Mouse (Mus musculus) intestine, postnatal 0 days (tissue): ENCODE measurements at regions not wholly inside any gene's neighbourhood (a gene's known extent, or its start where the extent isn't known, plus 50 kb on each side); places are given as distances from the start of the nearest gene placed in this dataset.

Experiments used
- ATAC-seq: fragments of 200-750 bp; cut with Nextera tagmentation; 2 replicates; pipeline ENCODE4 v1.8.0; 2017; ENCODE audit warnings: mild to moderate bottlenecking, moderate TSS enrichment, moderate library complexity
- H3K27ac ChIP-seq: fragments of 300-500 bp; sonication (generic); 2 replicates; pipeline ENCODE4 v1.5.1; 2014; ENCODE audit warnings: mild to moderate bottlenecking, low read depth, low read length, moderate library complexity
- H3K27me3 ChIP-seq: fragments of 300-500 bp; sonication (generic); replicated peaks from 2 replicates; pipeline ENCODE4 v1.6.1; 2014; ENCODE audit warnings: low read length, mixed read lengths; ENCODE audit not compliant: control insufficient read depth, insufficient read depth
- H3K36me3 ChIP-seq: fragments of 300-500 bp; sonication (generic); 2 replicates; pipeline ENCODE4 v1.6.1; 2014; ENCODE audit warnings: mild to moderate bottlenecking, moderate library complexity; ENCODE audit not compliant: control insufficient read depth, insufficient read depth
- H3K4me1 ChIP-seq: fragments of 300-500 bp; sonication (generic); replicated peaks from 2 replicates; pipeline ENCODE4 v1.6.1; 2014; ENCODE audit warnings: antibody characterized with exemption, low read length, mixed read lengths; ENCODE audit not compliant: control insufficient read depth, insufficient read depth
- H3K4me2 ChIP-seq: fragments of 300-500 bp; sonication (generic); replicated peaks from 2 replicates; pipeline ENCODE4 v1.6.1; 2014; ENCODE audit warnings: low read depth, mild to moderate bottlenecking, moderate library complexity
- H3K4me3 ChIP-seq: fragments of 300-500 bp; sonication (generic); 2 replicates; pipeline ENCODE4 v1.5.1; 2014; ENCODE audit warnings: low read depth, low read length
- H3K9ac ChIP-seq: fragments of 300-500 bp; sonication (generic); 2 replicates; pipeline ENCODE4 v1.6.1; 2014; ENCODE audit warnings: mild to moderate bottlenecking, low read depth, low read length
- H3K9me3 ChIP-seq: fragments of 300-500 bp; sonication (generic); 2 replicates; pipeline ENCODE4 v1.6.1; 2016; ENCODE audit warnings: mixed run types; ENCODE audit not compliant: control insufficient read depth
- CTCF ChIP-seq: sonication (generic); IDR thresholded peaks from 2 replicates; pipeline ENCODE4 v1.5.1; 2016; ENCODE audit warnings: low read depth, mild to moderate bottlenecking, control low read depth, antibody characterized with exemption, moderate library complexity
- WGBS: fragments of 180-500 bp; shearing (Covaris S2); extraction: QIAGEN DNeasy Blood & Tissue Kit; methylation state at CpG from one replicate; pipeline ENCODE4 v1.1.7; 2014; 5-methylcytosine and 5-hydroxymethylcytosine counted together

- H3K4me3 ChIP-seq, result no peak overlapping the region
- TF ChIP-seq CTCF, result no peak
- no peak overlapping the region for H3K9ac ChIP-seq
- H3K9me3 ChIP-seq, result no peaks in the 10 kb centered on the region
- WGBS, result 58% methylated on average over 4 of the region's 4 CpGs
- no peak for ATAC-seq
- no peak overlapping the region for H3K27ac ChIP-seq
- no peaks in the 10 kb centered on the region for H3K4me1 ChIP-seq
- H3K27me3 ChIP-seq, result no peaks in the 10 kb centered on the region
- H3K36me3 ChIP-seq, result no peaks in the 10 kb centered on the region
- H3K4me2 ChIP-seq, result no peak overlapping the region
Observed at GRCm38 (mm10) chr2:19757910-19758309, 100.4 kb downstream of the Otud1 start.

- no peak overlapping the region for H3K27ac ChIP-seq
- H3K36me3 ChIP-seq, result no peaks in the 10 kb centered on the region
- H3K9ac ChIP-seq, result no peak overlapping the region
- H3K4me1 ChIP-seq, result no peaks in the 10 kb centered on the region
- no peak for ATAC-seq
- no peaks in the 10 kb centered on the region for H3K9me3 ChIP-seq
- no peaks in the 10 kb centered on the region for H3K27me3 ChIP-seq
- 30% methylated on average over 2 of the region's 2 CpGs for WGBS
- no peak overlapping the region for H3K4me3 ChIP-seq
- no peak overlapping the region for H3K4me2 ChIP-seq
- TF ChIP-seq CTCF, result peak; percentile 34
Observed at GRCm38 (mm10) chr2:19759169-19759568, 101.6 kb downstream of the Otud1 start.

GRCm38 (mm10) chr2:19759577-19759976 is 102.0 kb downstream of the Otud1 start:
- no peak for TF ChIP-seq CTCF
- no peaks in the 10 kb centered on the region for H3K36me3 ChIP-seq

GRCm38 (mm10) chr2:19762996-19763395 is 105.4 kb downstream of the Otud1 start:
- no peak for TF ChIP-seq CTCF
- Histone ChIP-seq H3K36me3 (no peaks in the 10 kb centered on the region), H3K4me1 (no peaks in the 10 kb centered on the region), H3K9ac (no peak overlapping the region), H3K9me3 (no peaks in the 10 kb centered on the region), H3K4me3 (no peak overlapping the region), H3K27me3 (no peaks in the 10 kb centered on the region), H3K4me2 (no peak overlapping the region), H3K27ac (no peak overlapping the region)
- ATAC-seq, result no peak
- 58% methylated on average over 3 of the region's 3 CpGs for WGBS

More at GRCm38 (mm10) chr2:19759577-19759976, 102.0 kb downstream of the Otud1 start:
- no peak for ATAC-seq
- Histone ChIP-seq H3K27me3 (no peaks in the 10 kb centered on the region), H3K4me2 (no peak overlapping the region), H3K4me3 (no peak overlapping the region), H3K9ac (no peak overlapping the region), H3K9me3 (no peaks in the 10 kb centered on the region), H3K4me1 (no peaks in the 10 kb centered on the region), H3K27ac (no peak overlapping the region)
- WGBS, result 55% methylated on average over 6 of the region's 6 CpGs

- H3K4me3 ChIP-seq, result no peak overlapping the region
- no peak overlapping the region for H3K9ac ChIP-seq
- no peaks in the 10 kb centered on the region for H3K27me3 ChIP-seq
- no peak overlapping the region for H3K4me2 ChIP-seq
- ATAC-seq, result no peak
- H3K9me3 ChIP-seq, result no peaks in the 10 kb centered on the region
- no peaks in the 10 kb centered on the region for H3K36me3 ChIP-seq
- WGBS, result 94% methylated on average over 2 of the region's 2 CpGs
- TF ChIP-seq CTCF, result no peak
- H3K27ac ChIP-seq, result no peak overlapping the region
- no peaks in the 10 kb centered on the region for H3K4me1 ChIP-seq
Observed at GRCm38 (mm10) chr2:19784913-19785312, 124.7 kb upstream of the Etl4 start.

- no peak overlapping the region for H3K27ac ChIP-seq
- WGBS, result 86% methylated on average over 6 of the region's 6 CpGs
- no peak for ATAC-seq
Observed at GRCm38 (mm10) chr2:19785663-19786260, 123.8 kb upstream of the Etl4 start.

GRCm38 (mm10) chr2:19792177-19792576 is 117.4 kb upstream of the Etl4 start:
- no peak overlapping the region for H3K9ac ChIP-seq
- H3K4me3 ChIP-seq, result no peak overlapping the region
- H3K4me2 ChIP-seq, result no peak overlapping the region
- ATAC-seq, result no peak
- no peaks in the 10 kb centered on the region for H3K4me1 ChIP-seq
- no peaks in the 10 kb centered on the region for H3K36me3 ChIP-seq
- H3K9me3 ChIP-seq, result no peaks in the 10 kb centered on the region
- 73% methylated on average over 6 of the region's 6 CpGs for WGBS
- no peak for TF ChIP-seq CTCF
- H3K27me3 ChIP-seq, result no peaks in the 10 kb centered on the region
- H3K27ac ChIP-seq, result no peak overlapping the region

More at GRCm38 (mm10) chr2:19785663-19786260, 123.8 kb upstream of the Etl4 start:
- Histone ChIP-seq H3K27me3 (no peaks in the 10 kb centered on the region), H3K4me1 (no peaks in the 10 kb centered on the region), H3K36me3 (no peaks in the 10 kb centered on the region), H3K9me3 (no peaks in the 10 kb centered on the region), H3K9ac (no peak overlapping the region), H3K4me2 (no peak overlapping the region), H3K4me3 (no peak overlapping the region)
- no peak for TF ChIP-seq CTCF
